Mouse (Mus musculus) gastrocnemius, adult 18-20 months (tissue): ENCODE data around the gene Syce3. TPM values are rescaled to one million over a fixed set of nuclear protein-coding genes. Genes with fewer than 3 reads are reported as not detected.
A peak's percentile ranks its signal among the peaks of the same experiment; 100 is the strongest.

Source experiments
- DNase-seq: peaks from one replicate; pipeline ENCODE4 v3.0.0; 2021; ENCODE audit warnings: low spot score
- total RNA-seq, 2 experiments: library from RNA; stranded (reverse); gene quantifications; 2 replicates each; pipeline ENCODE4 v1.2.3; 2021

Gene Syce3
- total RNA-seq, 2 experiments from 2014 or later: not detected

DNA sequence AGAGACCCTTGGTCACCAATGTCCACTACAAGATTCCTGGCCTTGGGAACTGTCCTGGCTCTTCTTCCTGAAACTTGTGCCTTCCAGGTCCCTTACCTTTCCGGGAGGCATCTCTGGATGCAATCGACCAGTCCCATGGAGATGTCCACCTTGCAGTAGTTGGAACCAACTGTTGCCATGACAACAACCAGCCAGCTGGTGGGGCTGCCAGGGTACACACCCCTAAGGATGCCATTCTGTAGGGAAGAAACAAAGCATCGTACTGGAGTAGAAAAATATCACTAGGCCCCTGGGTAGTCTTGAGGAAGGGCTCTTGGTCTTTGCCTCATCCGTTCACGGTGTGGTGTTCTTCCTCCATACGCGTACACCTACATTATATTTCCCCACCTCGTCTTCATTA is 14.3 kb upstream of the Syce3 start:
- no peak for DNase-seq

GRCm38 (mm10) chr15:89421938-89422337 is 11.6 kb upstream of the Syce3 start:
- DNase-seq: no peak

DNA sequence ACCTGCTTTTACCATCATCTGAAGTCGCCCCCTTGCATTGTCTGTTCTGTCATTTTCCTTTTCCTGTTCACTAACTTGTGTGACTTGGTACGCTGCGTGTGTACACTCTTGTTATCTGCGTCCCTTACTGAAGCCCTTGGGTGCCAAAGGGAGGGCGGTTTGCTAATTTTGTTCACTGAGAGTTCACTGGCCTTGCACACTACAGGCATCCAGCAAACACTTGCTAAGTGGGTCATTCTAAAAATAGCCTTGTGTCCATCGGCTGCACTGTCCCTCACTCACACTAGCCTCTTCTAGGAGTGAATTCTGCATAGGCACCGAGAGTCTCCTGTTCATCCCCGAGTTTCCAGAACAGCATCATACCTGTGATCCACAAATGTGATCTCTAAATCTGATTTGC is 5.0 kb upstream of the Syce3 start:
- DNase-seq: peak; percentile 49

- no peak for DNase-seq
Observed at GRCm38 (mm10) chr15:89406691-89407090, 3.6 kb downstream of the Syce3 start.

GRCm38 (mm10) chr15:89404831-89405623 is 5.3 kb downstream of the Syce3 start:
- no peak for DNase-seq

DNA sequence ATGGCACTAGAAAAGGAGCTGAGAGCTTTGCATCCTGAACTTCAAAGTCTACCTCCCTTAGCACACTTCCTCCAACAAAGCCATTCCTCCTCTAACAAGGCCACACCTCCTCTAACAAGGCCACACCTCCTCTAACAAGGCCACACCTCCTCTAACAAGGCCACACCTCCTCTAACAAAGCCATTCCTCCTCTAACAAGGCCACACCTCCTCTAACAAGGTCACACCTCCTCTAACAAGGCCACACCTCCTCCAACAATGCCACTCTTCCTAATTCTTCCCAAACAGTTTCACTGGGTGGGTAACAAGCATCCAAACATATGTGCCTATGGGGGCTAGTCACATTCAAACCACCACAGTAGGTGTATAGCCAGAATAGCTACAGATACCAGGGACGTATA is 7.8 kb downstream of the Syce3 start:
- DNase-seq: no peak

DNA sequence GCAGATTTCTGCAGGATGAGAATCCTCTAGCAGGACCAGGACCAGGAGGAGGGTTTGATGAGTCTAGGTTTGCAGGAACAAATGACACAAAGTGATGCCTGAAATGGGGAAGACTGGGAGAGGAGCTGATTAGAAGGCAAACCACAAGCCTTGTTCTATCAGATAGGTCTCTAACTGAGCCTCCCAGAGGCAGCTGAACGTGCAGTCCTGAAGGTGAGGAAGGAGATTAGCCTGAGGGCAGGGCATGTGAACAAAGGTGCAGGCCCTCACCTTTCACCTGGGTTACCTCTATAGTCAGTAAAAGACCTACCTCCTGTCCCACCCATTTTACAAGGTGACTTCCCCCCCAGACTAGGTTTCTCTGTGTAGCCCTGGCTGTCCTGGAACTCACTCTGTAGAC is 10.6 kb downstream of the Syce3 start:
- DNase-seq: no peak

- no peak for DNase-seq
Observed at GRCm38 (mm10) chr15:89398146-89398545, 12.2 kb downstream of the Syce3 start.

- DNase-seq: no peak
Observed at GRCm38 (mm10) chr15:89396883-89397282, 13.4 kb downstream of the Syce3 start.

- DNase-seq: no peak
Observed at GRCm38 (mm10) chr15:89390081-89390480, 20.2 kb downstream of the Syce3 start.

GRCm38 (mm10) chr15:89387127-89387526 is 23.2 kb downstream of the Syce3 start:
- DNase-seq: no peak

DNA sequence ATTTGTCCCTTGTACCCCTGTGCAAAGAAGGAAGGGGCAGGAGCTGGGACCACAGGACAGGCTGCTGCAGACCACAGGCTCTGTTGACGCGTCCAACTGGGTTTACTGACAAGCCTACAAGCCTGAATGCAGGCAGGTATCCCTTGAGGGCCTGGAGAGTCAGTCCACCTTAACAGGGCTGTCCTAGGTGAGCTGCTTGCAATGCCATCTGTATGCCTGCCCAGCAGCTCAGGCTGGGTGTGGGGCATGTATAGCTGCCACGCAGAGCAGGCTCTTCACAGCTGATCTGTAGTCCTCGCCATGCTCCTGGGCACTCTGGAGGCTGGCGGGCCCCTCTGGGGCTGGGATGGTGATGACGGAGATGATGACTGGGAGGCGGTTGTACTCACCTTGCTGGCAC is 25.7 kb downstream of the Syce3 start, which contains the start of gene Klhdc7b:
TSS of gene Klhdc7b (plus strand) at position 301 of the 400 bp plus-strand sequence.
- no peak for DNase-seq

DNA sequence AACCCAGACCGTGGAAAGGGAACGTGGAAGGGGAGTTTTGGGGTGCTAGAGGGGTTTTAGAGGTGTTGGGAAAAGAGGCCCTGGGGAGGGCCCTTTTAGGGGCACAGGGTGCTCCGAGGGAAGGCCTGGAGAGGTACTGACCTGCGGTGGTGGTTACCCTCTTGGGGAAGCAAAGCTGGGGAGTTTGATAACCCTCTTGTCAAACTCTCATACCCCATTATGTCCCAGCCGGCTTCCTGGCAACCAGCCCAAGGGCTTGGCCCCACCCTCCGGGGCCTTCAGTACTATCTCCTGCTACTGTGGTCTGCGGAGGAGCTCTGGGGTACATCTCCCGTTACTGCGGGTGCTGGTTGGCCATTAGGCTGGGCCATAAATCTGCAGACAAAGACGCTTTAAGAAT is 30.9 kb downstream of the Syce3 start:
- no peak for DNase-seq

- no peak for DNase-seq
Observed at GRCm38 (mm10) chr15:89378831-89379401, 31.4 kb downstream of the Syce3 start, which contains the start of gene Odf3b. Odf3b (minus strand) TSS chr15:89379282.

DNA sequence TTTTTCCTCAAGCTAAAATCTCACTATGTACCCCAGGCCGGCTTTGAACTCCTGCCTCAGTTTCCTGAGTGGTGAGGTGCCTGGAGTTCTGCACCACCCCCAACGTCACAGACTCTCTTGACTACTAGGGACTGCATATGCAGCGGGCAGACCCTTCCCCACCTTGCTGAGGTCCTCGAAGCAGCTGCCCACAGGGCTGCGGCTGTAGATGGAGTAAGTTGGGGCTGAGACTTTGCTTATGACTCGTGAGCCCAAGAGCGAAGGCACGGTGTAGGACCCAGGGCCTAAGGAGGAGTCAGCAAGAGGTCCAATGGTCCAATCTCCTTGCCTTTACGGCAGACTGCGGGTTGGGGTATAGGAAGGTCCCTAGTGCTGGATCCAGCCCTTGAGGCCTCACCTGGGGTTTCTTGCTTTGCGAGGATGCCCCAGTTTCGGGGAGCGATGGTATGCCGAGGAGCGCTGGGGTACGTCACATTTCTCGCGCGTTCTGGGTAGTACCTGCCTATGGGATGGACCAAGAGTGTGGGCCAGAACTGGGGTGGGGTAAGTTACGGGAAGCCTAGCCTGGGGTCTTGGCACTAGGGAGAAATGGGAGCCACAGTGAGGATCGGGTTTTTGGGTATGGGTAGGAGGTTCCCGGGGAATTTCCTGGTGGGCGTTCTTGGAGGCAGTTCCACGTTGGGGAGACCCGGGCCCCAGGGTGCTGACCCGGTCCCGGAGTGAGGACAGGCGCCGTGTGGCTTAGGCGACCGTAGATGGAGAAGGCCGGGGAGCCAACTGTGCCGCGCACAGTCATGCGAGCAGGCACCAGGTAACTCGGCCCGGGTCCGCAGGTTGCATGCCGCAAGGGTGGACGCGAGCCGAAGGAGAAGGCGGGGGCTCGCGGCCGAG is 32.1 kb downstream of the Syce3 start:
- DNase-seq: no peak

GRCm38 (mm10) chr15:89377362-89377761 is 32.9 kb downstream of the Syce3 start:
- no peak for DNase-seq

DNA sequence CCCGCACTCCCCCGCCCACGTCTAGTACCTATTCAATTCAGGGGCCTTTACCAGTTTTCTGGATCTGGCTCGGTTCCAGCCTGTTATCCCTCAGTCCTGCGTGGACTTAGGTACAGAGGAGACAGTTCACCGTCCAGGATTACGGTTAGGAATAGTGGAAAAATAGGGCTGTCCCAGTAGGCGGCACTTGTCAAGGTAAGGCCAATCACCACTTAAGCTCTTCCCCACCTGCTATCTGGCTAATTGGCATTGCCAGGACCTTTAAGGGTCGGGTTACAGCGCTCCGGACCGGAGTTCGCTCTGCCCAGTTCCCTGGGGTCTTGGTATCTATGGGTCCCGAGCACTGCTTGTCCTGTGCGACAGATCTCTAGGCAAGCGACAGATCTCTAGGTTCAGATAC is 33.3 kb downstream of the Syce3 start, which contains the start of gene Tymp:
TSS of gene Tymp (minus strand) at position 83 of the 400 bp plus-strand sequence.
- DNase-seq: no peak

DNA sequence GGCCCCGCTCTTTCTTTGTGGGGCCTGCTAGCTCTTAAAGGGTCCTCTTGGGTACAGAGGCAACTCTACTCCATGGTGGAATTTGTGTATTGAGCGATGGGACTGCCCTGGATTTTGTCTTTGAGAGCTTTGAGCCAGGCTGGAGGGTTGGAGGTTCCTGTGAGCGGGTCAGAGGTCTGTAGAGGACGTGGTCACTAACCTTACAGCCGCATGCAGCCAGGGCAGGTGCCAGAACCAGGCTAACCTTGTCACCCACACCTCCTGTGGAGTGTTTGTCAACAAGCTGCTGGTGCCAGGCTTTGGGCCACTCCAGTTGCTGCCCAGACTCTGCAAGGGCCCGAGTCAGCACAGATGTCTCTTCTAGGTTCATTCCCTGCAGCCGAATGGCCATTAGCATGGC is 34.3 kb downstream of the Syce3 start:
- DNase-seq: no peak

- no peak for DNase-seq
Observed at GRCm38 (mm10) chr15:89374801-89375534, 35.3 kb downstream of the Syce3 start.

DNA sequence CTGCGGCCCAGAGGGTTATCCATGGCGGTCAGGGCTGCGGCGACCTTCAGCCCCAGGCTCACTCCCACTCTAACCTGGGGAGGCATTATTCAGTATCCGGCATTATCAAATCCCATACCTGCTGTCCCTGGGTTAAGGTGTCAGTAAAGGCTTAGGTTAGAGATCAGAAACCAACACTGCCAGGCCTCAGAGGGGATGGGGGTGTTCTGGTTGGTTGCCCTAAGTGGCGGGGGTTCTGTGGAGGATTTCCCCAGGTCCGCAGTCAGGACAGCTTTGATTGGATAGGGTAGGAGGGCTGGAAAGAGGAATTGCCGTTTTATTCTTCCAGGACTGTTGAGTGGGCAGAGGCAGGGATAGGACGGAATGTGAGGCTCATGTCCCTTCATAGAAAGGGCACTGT is 36.0 kb downstream of the Syce3 start:
- no peak for DNase-seq

GRCm38 (mm10) chr15:89373762-89374248 is 36.5 kb downstream of the Syce3 start, which contains the start of gene Sco2:
Sco2 (minus strand) TSS chr15:89373846.
- peak; percentile 91 for DNase-seq
